Mouse (Mus musculus) embryo, embryonic 11.5 days (tissue): ENCODE results near the gene Uhrf1bp1.

ENCODE experiments used
- DNase-seq: peaks from one replicate; pipeline ENCODE4 v3.0.0-alpha.2; 2012; ENCODE audit warnings: low read depth, low spot score

Uhrf1bp1 gene

GRCm38 (mm10) chr17:27909622-27910500, 53.6 kb downstream of the Uhrf1bp1 start, which contains the start of gene Taf11:
Gene Taf11 (minus strand): TSS chr17:27909844.
- DNase-seq = peak; percentile 16

- no peak for DNase-seq
Measured at GRCm38 (mm10) chr17:27911371-27911770, 55.1 kb downstream of the Uhrf1bp1 start.

GRCm38 (mm10) chr17:27914742-27915141, 58.5 kb downstream of the Uhrf1bp1 start:
- no peak for DNase-seq

GRCm38 (mm10) chr17:27916366-27916765, 60.1 kb downstream of the Uhrf1bp1 start:
- no peak for DNase-seq

GRCm38 (mm10) chr17:27920676-27921075, 64.4 kb downstream of the Uhrf1bp1 start:
- no peak for DNase-seq

- DNase-seq = no peak
Measured at GRCm38 (mm10) chr17:27922174-27922712, 66.0 kb downstream of the Uhrf1bp1 start.

GRCm38 (mm10) chr17:27925054-27925453, 68.8 kb downstream of the Uhrf1bp1 start:
- DNase-seq = no peak

GRCm38 (mm10) chr17:27925504-27925903, 69.3 kb downstream of the Uhrf1bp1 start:
- DNase-seq = no peak

- no peak for DNase-seq
Measured at GRCm38 (mm10) chr17:27930291-27930690, 74.0 kb downstream of the Uhrf1bp1 start.

- DNase-seq = no peak
Measured at GRCm38 (mm10) chr17:27931826-27932225, 75.6 kb downstream of the Uhrf1bp1 start.

GRCm38 (mm10) chr17:27934136-27934910, 78.1 kb downstream of the Uhrf1bp1 start:
- DNase-seq = no peak

- DNase-seq = no peak
Measured at GRCm38 (mm10) chr17:27935091-27935490, 78.8 kb downstream of the Uhrf1bp1 start.

GRCm38 (mm10) chr17:27937054-27937615, 80.9 kb downstream of the Uhrf1bp1 start:
- no peak for DNase-seq

GRCm38 (mm10) chr17:27938121-27938754, 82.0 kb downstream of the Uhrf1bp1 start:
- no peak for DNase-seq

- DNase-seq = no peak
Measured at GRCm38 (mm10) chr17:27939028-27939427, 82.8 kb downstream of the Uhrf1bp1 start.

- no peak for DNase-seq
Measured at GRCm38 (mm10) chr17:27940352-27940751, 84.1 kb downstream of the Uhrf1bp1 start.

GRCm38 (mm10) chr17:27941178-27941577, 84.9 kb downstream of the Uhrf1bp1 start:
- no peak for DNase-seq

GRCm38 (mm10) chr17:27941698-27942097, 85.5 kb downstream of the Uhrf1bp1 start:
- DNase-seq = no peak

- DNase-seq = no peak
Measured at GRCm38 (mm10) chr17:27942131-27942530, 85.9 kb downstream of the Uhrf1bp1 start.

GRCm38 (mm10) chr17:27945546-27946216, 89.4 kb downstream of the Uhrf1bp1 start:
- no peak for DNase-seq

GRCm38 (mm10) chr17:27946371-27946770, 90.1 kb downstream of the Uhrf1bp1 start:
- no peak for DNase-seq
